Mouse (Mus musculus) spleen, postnatal 4 days (tissue): ENCODE results near the gene Gm20873.
"Not testable (repeated sequence)": the region's sequence is repeated elsewhere in the genome, so short reads cannot be mapped to it uniquely, and the experiment has no call there.

Source experiments
- DNase-seq, 2 experiments: peaks; one replicate each; pipeline ENCODE4 v3.0.0; 2022; ENCODE audit warnings: low spot score in 2 of 2

Gm20873 gene

GRCm38 (mm10) chrY:6266798-6267197 lies at the start of gene Gm20873:
Gm20873 (plus strand) TSS chrY:6267098.
- DNase-seq = not testable (repeated sequence)

- not testable (repeated sequence) for DNase-seq
Observed at GRCm38 (mm10) chrY:6237895-6238294, 29.0 kb upstream of the Gm20873 start, which contains the start of gene Gm21746. Gm21746 (minus strand) TSS chrY:6237995.
